Mouse (Mus musculus) gastrocnemius, adult 18-20 months (tissue): ENCODE measurements around the gene Cplx3. TPM values are rescaled to one million over a fixed set of nuclear protein-coding genes. Genes with fewer than 3 reads are reported as not detected.

Experiments
- DNase-seq: peaks from one replicate; pipeline ENCODE4 v3.0.0; 2021; ENCODE audit warnings: low spot score
- total RNA-seq, 2 experiments: library from RNA; stranded (reverse); gene quantifications; 2 replicates each; pipeline ENCODE4 v1.2.3; 2021

Cplx3 gene
- total RNA-seq, 2 experiments from 2014 or later = not detected

GRCm38 (mm10) chr9:57638651-57639459, 32.8 kb upstream of the Cplx3 start:
- no peak for DNase-seq

GRCm38 (mm10) chr9:57637741-57638322, 31.8 kb upstream of the Cplx3 start:
- no peak for DNase-seq

GRCm38 (mm10) chr9:57637272-57637671, 31.2 kb upstream of the Cplx3 start:
- DNase-seq = no peak

GRCm38 (mm10) chr9:57633481-57634024, 27.5 kb upstream of the Cplx3 start:
- no peak for DNase-seq

- peak; percentile 80 for DNase-seq
These were observed 23.2 kb upstream of the Cplx3 start for GRCm38 (mm10) chr9:57629118-57629874.

- DNase-seq = no peak
These were observed 22.6 kb upstream of the Cplx3 start for GRCm38 (mm10) chr9:57628717-57629116.

- no peak for DNase-seq
These were observed 21.8 kb upstream of the Cplx3 start for GRCm38 (mm10) chr9:57627892-57628291.

- DNase-seq = no peak
These were observed 21.1 kb upstream of the Cplx3 start for GRCm38 (mm10) chr9:57627191-57627590.

- no peak for DNase-seq
These were observed 19.8 kb upstream of the Cplx3 start for GRCm38 (mm10) chr9:57625674-57626500.

GRCm38 (mm10) chr9:57624295-57624694, 18.2 kb upstream of the Cplx3 start:
- no peak for DNase-seq

- no peak for DNase-seq
These were observed 14.6 kb upstream of the Cplx3 start, which contains the start of gene Lman1l for GRCm38 (mm10) chr9:57620674-57621073. TSS of gene Lman1l (minus strand) at chr9:57620774.

- DNase-seq = no peak
These were observed 12.8 kb upstream of the Cplx3 start for GRCm38 (mm10) chr9:57618854-57619253.

- DNase-seq = no peak
These were observed 11.6 kb upstream of the Cplx3 start for GRCm38 (mm10) chr9:57617556-57618169.

- no peak for DNase-seq
These were observed 8.7 kb upstream of the Cplx3 start for GRCm38 (mm10) chr9:57614786-57615185.

GRCm38 (mm10) chr9:57613975-57614374, 7.9 kb upstream of the Cplx3 start:
- DNase-seq = no peak

GRCm38 (mm10) chr9:57612587-57612986, 6.5 kb upstream of the Cplx3 start:
- DNase-seq = no peak

- no peak for DNase-seq
These were observed 4.3 kb upstream of the Cplx3 start for GRCm38 (mm10) chr9:57610359-57610826.

GRCm38 (mm10) chr9:57609803-57610202, 3.7 kb upstream of the Cplx3 start:
- no peak for DNase-seq

GRCm38 (mm10) chr9:57605503-57605902, 578 bp downstream of the Cplx3 start:
- no peak for DNase-seq

- DNase-seq = no peak
These were observed 1.2 kb downstream of the Cplx3 start for GRCm38 (mm10) chr9:57604875-57605274.
